Mouse (Mus musculus) erythroblast, embryonic 14.5 days (primary cell): ENCODE measurements around the gene Med13.

ENCODE experiments used
- GATA1 ChIP-seq: IDR thresholded peaks from 2 replicates; pipeline ENCODE4 v1.6.1; 2012; ENCODE audit warnings: low read length, inconsistent platforms, mixed read lengths
- TAL1 ChIP-seq: IDR thresholded peaks from 3 replicates; pipeline ENCODE4 v1.6.1; 2012; ENCODE audit warnings: low read length, inconsistent platforms, mixed read lengths

- TF ChIP-seq GATA1 (no peak), TAL1 (no peak)
Measured at GRCm38 (mm10) chr11:86369003-86369402, 11.6 kb upstream of the Med13 start.
